Mouse (Mus musculus) midbrain, embryonic 13.5 days (tissue): ENCODE measurements around the gene Il1rl1. TPM values are rescaled to one million over a fixed set of nuclear protein-coding genes. Genes with fewer than 3 reads are reported as not detected.

Experiments
- ATAC-seq: fragments of 200-750 bp; cut with Nextera tagmentation; 2 replicates; pipeline ENCODE4 v1.8.0; 2017; ENCODE audit warnings: mild to moderate bottlenecking, moderate TSS enrichment, moderate library complexity
- H3K27ac ChIP-seq: fragments of 300-500 bp; sonication (generic); 2 replicates; pipeline ENCODE4 v1.5.1; 2015; ENCODE audit warnings: inconsistent platforms, mild to moderate bottlenecking, moderate library complexity
- H3K27me3 ChIP-seq: fragments of 300-500 bp; sonication (generic); 2 replicates; pipeline ENCODE4 v1.6.1; 2015; ENCODE audit warnings: mild to moderate bottlenecking, inconsistent platforms
- H3K36me3 ChIP-seq: fragments of 300-500 bp; sonication (generic); 2 replicates; pipeline ENCODE4 v1.6.1; 2015; ENCODE audit warnings: mild to moderate bottlenecking, inconsistent platforms
- H3K4me1 ChIP-seq: fragments of 300-500 bp; sonication (generic); replicated peaks from 2 replicates; pipeline ENCODE4 v1.6.1; 2015; ENCODE audit warnings: inconsistent platforms
- H3K4me2 ChIP-seq: fragments of 300-500 bp; sonication (generic); replicated peaks from 2 replicates; pipeline ENCODE4 v1.6.1; 2015; ENCODE audit warnings: moderate library complexity, mild to moderate bottlenecking, inconsistent platforms
- H3K4me3 ChIP-seq: fragments of 300-500 bp; sonication (generic); replicated peaks from 2 replicates; pipeline ENCODE4 v1.5.1; 2015; ENCODE audit warnings: mild to moderate bottlenecking, inconsistent platforms
- H3K9ac ChIP-seq: fragments of 300-500 bp; sonication (generic); replicated peaks from 2 replicates; pipeline ENCODE4 v1.6.1; 2015; ENCODE audit warnings: mild to moderate bottlenecking, inconsistent platforms
- H3K9me3 ChIP-seq: fragments of 300-500 bp; sonication (generic); 2 replicates; pipeline ENCODE4 v1.6.1; 2016; ENCODE audit warnings: mild to moderate bottlenecking, inconsistent platforms
- WGBS: fragments of 180-500 bp; shearing (Covaris S2); methylation state at CpG from one replicate; pipeline ENCODE4 v1.1.7; 2015; 5-methylcytosine and 5-hydroxymethylcytosine counted together
- polyA plus RNA-seq: library from polyadenylated mRNA; unstranded; fragments of >200 nt; fragmentation: Nextera tagmentation; extraction: Ambion mirVana; gene quantifications from 2 replicates; pipeline ENCODE4 v1.2.1, GENCODE M21; 2015

The Il1rl1 gene
- polyA plus RNA-seq, 1 experiment from 2014 or later, result 0.08 TPM

DNA sequence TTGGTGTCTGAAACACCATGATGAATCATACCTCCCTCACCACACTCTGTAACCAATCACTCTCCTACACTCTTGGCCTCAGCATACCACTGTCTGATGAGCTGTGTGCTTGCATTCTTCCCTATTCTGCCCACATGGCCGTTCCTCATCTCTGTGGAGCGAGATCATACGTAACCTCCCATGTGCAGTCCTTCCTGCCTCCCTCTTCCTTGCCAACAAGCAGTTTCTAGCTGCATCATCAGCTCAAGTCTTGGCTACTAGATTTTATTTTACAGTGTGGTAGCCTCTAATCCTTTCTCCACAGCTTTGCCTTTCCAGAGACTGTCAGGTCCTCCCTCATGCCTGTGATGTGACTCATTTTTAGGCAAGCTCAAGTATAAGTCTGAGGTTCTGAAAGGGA is 15.4 kb downstream of the Il1rl1 start:
- Histone ChIP-seq H3K9ac (no peak overlapping the region), H3K27me3 (no peaks in the 10 kb centered on the region), H3K9me3 (no peaks in the 10 kb centered on the region), H3K4me1 (no peaks in the 10 kb centered on the region), H3K27ac (no peak overlapping the region), H3K4me2 (no peak overlapping the region), H3K36me3 (no peaks in the 10 kb centered on the region), H3K4me3 (no peak overlapping the region)
- WGBS, result 87% methylated on average over 3 of the region's 3 CpGs
- no peak for ATAC-seq

DNA sequence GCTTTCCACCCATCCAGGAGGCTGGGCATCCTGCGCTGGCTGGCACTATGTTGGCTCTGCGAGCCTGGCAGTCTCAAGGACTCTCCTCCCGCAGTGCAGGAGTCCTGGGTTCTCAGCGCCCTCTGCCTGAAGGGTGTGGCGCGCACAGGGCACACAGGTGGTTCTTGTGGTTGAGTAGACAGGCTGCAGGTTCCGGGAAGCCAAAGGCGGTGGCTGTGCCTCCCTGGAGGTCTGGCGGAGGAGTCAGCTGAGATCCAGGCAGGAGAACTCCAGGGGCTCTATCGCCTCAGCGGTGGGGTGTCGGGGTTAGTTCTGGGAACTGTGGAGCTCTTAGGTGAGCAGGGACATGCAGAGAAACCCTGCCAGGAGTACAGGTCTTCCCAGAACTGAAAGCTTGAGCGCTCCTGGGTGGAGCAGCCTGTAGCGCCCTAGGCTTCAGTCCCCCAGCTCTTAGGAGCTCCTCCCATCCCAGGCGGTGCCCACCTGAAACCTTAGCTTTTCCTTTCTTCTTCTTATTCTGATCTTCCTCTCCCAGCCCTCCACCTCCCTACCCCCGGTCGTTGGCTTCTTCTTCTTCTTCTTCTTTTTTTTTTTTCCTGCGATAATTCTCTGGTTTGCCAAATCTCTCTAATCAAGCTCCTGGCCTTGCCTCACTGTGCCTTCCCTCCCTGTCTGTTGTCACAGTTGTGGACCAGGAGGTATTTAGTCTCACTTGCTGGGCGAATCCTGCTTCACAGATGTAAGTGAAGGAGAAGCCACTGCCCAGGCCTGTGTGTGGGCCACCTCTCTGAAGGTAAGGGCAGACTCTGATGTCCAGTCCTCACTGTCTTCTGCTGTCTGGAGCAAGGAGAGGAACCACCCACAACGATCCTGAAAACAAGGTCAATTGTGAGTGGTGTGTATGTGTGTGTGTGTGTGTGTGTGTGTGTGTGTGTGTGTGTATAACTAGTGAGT is 36.4 kb downstream of the Il1rl1 start, which contains the start of gene Il18r1:
Gene Il18r1, plus strand, starts transcription at position 76 of the 954 bp plus-strand sequence.
- no peaks in the 10 kb centered on the region for H3K27me3 ChIP-seq
- no peaks in the 10 kb centered on the region for H3K4me1 ChIP-seq
- H3K9me3 ChIP-seq, result no peaks in the 10 kb centered on the region
- H3K4me2 ChIP-seq, result no peak within 1 kb of the TSS
- no peak within 1 kb of the TSS for H3K9ac ChIP-seq
- H3K4me3 ChIP-seq, result no peak within 1 kb of the TSS
- H3K27ac ChIP-seq, result no peak within 1 kb of the TSS
- ATAC-seq, result no peak
- 42% methylated on average over 20 of the region's 20 CpGs for WGBS
- no peaks in the 10 kb centered on the region for H3K36me3 ChIP-seq

DNA sequence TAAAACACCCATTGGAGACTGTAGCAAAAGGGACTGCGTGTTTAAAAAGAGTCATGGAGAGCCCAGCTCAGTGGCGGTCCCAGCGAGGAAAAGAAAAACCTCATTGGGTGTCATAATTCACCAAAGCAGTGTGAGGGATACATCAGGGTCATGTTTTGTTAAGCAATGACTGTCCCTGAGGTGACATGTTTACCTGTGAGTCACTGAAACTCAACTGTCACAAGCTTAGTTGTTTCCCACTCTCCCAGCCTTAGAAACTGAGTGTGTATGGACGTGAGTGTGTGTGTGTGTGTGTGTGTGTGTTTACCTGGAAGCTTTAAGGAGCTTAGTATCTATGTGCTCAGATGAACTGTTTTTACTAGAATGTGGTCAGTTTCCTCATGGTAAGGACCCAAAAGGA is 37.9 kb downstream of the Il1rl1 start:
- H3K4me1 ChIP-seq, result no peaks in the 10 kb centered on the region
- WGBS, result 92% methylated on average over 4 of the region's 4 CpGs

DNA sequence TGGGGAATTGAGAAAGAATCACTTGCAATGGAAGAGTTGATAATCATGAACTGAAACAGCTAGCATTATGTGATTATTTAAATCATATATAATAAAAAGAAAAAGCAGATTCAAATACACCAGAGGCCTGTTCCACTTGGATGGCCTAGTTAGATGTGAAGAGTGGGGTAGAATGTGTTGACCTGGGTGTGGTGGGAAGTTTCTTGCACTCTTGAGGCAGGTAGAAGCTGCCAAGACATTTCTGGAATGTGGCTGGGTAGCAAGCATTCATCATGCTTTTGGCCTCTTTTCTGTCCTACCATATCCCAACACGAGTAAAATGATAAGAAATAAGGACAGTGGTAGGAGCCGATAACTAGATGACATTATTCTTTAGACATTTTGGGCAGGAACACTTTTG is 39.4 kb downstream of the Il1rl1 start:
- no peaks in the 10 kb centered on the region for H3K36me3 ChIP-seq
- H3K27ac ChIP-seq, result no peak overlapping the region
- no peaks in the 10 kb centered on the region for H3K4me1 ChIP-seq
- H3K27me3 ChIP-seq, result no peaks in the 10 kb centered on the region
- no peak overlapping the region for H3K4me2 ChIP-seq
- no peak overlapping the region for H3K4me3 ChIP-seq
- no peak overlapping the region for H3K9ac ChIP-seq
- H3K9me3 ChIP-seq, result no peaks in the 10 kb centered on the region
- no peak for ATAC-seq
- 89% methylated on average over 2 of the region's 2 CpGs for WGBS

More for the DNA sequence above, 37.9 kb downstream of the Il1rl1 start:
- no peak overlapping the region for H3K4me3 ChIP-seq
- H3K9me3 ChIP-seq, result no peaks in the 10 kb centered on the region
- no peaks in the 10 kb centered on the region for H3K36me3 ChIP-seq
- no peaks in the 10 kb centered on the region for H3K27me3 ChIP-seq
- no peak overlapping the region for H3K9ac ChIP-seq
- H3K27ac ChIP-seq, result no peak overlapping the region
- no peak for ATAC-seq
- H3K4me2 ChIP-seq, result no peak overlapping the region

DNA sequence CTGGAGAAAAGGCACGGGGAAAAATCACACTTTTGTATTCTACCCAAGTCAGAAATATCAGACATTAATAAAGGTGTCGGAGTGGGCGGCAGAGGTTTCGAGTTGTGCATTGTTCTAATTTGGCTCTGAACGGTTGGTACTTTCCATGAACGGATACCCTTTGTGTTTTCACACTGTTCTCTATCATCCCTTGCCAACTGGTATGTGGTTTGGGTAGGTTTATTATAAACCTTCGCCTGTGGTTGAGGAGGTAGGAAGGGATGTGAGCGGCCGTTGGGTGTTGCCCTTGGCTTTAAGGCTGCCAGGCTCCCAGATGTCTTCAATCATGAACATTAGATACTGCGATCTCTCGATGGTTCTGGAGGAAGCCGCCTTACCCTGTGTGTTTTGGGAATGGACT is 40.5 kb downstream of the Il1rl1 start:
- H3K27ac ChIP-seq, result no peak overlapping the region
- H3K4me2 ChIP-seq, result no peak overlapping the region
- no peaks in the 10 kb centered on the region for H3K36me3 ChIP-seq
- 94% methylated on average over 12 of the region's 12 CpGs for WGBS
- no peaks in the 10 kb centered on the region for H3K9me3 ChIP-seq
- H3K9ac ChIP-seq, result no peak overlapping the region
- H3K4me3 ChIP-seq, result no peak overlapping the region
- no peaks in the 10 kb centered on the region for H3K27me3 ChIP-seq
- no peak for ATAC-seq
- no peaks in the 10 kb centered on the region for H3K4me1 ChIP-seq

DNA sequence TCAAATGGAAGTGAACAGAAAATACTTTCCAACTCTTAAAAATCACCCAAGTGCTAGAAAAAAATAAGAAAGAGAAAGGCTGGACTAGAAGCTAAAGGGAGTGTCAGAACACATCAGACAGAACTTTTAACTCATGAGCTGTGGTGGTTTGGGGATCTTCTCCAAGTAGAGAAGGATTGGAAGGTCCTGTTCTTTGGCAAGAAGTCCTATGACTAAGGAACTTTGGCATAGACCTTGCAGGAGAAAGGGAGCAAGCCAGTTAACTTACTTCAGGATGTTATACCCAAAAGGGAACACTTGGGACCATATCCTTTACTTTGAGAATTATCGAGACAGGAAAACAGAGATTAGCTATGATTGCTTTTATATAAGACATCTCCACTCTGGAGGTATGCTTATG is 43.0 kb downstream of the Il1rl1 start:
- Histone ChIP-seq H3K9ac (no peak overlapping the region), H3K4me3 (no peak overlapping the region), H3K4me1 (no peaks in the 10 kb centered on the region), H3K27me3 (no peaks in the 10 kb centered on the region), H3K36me3 (no peaks in the 10 kb centered on the region), H3K27ac (no peak overlapping the region), H3K4me2 (no peak overlapping the region), H3K9me3 (no peaks in the 10 kb centered on the region)
- 98% methylated on average over 1 of the region's 1 CpGs for WGBS
- no peak for ATAC-seq

DNA sequence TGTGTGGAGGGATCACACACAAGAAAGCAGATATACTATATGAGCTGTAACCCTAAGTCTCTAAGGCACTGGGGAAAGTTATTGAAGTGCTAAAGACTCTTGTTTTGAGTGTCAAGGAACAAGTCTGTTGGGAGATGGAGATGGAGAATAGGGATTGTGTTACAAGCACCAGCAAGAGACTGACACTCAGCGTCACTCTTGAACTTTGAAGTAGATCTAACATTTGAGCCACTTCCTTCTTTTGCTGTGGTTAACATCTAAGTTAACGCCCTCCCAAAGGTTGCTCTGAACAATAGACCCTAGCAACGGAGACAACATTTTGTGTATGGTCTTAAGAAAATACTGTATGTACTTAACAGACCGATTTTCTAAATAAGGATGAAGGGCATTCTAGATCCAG is 44.3 kb downstream of the Il1rl1 start:
- H3K27me3 ChIP-seq, result no peaks in the 10 kb centered on the region
- no peak overlapping the region for H3K4me3 ChIP-seq
- no peaks in the 10 kb centered on the region for H3K4me1 ChIP-seq
- no peaks in the 10 kb centered on the region for H3K9me3 ChIP-seq
- ATAC-seq, result no peak
- no peak overlapping the region for H3K4me2 ChIP-seq
- no peaks in the 10 kb centered on the region for H3K36me3 ChIP-seq
- H3K27ac ChIP-seq, result no peak overlapping the region
- WGBS, result 86% methylated on average over 4 of the region's 4 CpGs
- no peak overlapping the region for H3K9ac ChIP-seq

DNA sequence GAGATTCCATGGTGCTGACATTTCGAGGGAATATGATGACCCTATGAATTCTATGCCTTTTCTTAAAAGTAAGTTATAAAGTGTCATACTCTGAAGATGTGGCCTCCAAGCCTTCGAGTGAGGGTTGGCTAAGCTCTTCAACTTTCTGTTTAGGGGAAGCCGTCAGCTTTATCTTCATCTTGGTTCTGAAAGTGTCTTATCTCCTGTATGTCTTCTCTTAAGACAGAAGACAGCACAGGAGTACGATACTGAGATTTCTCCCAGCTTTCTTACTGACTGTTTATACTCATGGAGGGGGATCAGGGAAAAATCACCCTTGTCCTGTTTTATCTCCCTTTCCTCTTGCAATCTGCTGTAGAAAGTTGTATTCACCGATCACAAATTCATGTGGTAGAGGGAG is 45.0 kb downstream of the Il1rl1 start:
- Histone ChIP-seq H3K4me1 (no peaks in the 10 kb centered on the region), H3K9me3 (no peaks in the 10 kb centered on the region), H3K36me3 (no peaks in the 10 kb centered on the region), H3K4me3 (no peak overlapping the region), H3K27ac (no peak overlapping the region), H3K9ac (no peak overlapping the region), H3K27me3 (no peaks in the 10 kb centered on the region), H3K4me2 (no peak overlapping the region)
- 92% methylated on average over 5 of the region's 5 CpGs for WGBS
- ATAC-seq, result no peak

DNA sequence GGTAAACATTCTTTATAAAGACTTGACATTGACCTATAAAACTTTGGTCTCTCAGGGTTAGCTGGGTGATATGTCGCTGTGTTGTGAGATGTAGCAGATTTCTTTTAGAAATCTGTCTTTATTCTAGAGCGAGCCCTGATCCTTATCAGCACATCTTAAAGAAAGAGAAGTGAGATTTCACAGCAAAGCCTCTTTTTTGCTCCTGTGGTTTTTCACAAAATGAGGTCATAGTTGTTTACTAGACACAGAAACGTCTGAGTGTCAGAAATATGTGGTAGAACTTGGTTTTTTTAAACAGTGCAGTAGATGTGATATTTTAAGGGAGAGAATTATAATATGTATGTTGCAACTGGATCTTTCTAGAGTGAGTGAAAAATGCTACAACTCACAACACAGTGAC is 46.3 kb downstream of the Il1rl1 start:
- 83% methylated on average over 3 of the region's 3 CpGs for WGBS
- no peak for ATAC-seq
- Histone ChIP-seq H3K4me2 (no peak overlapping the region), H3K27me3 (no peaks in the 10 kb centered on the region), H3K4me3 (no peak overlapping the region), H3K27ac (no peak overlapping the region), H3K9me3 (no peaks in the 10 kb centered on the region), H3K9ac (no peak overlapping the region), H3K36me3 (no peaks in the 10 kb centered on the region), H3K4me1 (no peaks in the 10 kb centered on the region)

DNA sequence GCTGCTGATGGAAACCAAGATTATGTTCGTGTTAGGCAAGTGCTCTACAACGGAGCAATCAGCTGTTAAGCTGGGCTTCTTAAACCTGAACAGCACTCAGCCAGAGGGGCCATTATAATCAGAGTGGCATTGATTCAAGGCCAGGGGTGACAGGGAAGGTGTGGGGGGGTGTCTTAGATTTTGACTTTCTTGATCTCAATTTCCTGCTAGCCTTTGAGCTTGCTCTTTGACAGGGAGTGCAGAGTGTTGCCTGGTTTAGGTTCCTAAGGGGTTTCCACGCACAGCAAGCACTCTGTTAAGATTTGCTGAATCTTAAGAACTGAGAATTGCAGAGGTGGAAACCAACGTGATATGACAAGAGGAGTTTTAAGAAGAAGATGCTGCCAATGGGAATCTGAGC is 47.4 kb downstream of the Il1rl1 start:
- H3K4me2 ChIP-seq, result no peak overlapping the region
- H3K9ac ChIP-seq, result no peak overlapping the region
- H3K27me3 ChIP-seq, result no peaks in the 10 kb centered on the region
- WGBS, result 78% methylated on average over 4 of the region's 4 CpGs
- H3K27ac ChIP-seq, result no peak overlapping the region
- H3K4me3 ChIP-seq, result no peak overlapping the region
- H3K36me3 ChIP-seq, result no peaks in the 10 kb centered on the region
- no peaks in the 10 kb centered on the region for H3K4me1 ChIP-seq
- ATAC-seq, result no peak
- H3K9me3 ChIP-seq, result no peaks in the 10 kb centered on the region

DNA sequence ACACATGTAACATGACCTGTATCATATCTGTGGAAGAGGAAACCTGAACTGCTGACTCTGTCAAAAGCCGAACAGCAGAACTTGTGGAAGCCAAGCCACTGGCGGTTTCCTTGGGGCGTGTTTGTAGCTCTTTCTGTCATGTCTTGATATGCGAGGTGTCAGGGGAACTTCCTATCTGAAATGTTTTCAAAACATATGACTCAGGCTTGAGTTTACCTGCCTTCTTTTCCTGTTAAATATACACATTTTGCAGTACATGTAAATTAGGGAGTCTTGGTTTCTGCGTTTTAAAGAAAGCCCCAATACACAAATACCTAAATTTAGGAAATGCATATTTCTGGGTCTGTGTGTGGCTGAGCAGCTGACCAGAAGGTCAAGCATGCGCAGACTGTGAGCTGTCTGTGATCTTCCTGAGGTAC is 50.1 kb downstream of the Il1rl1 start:
- Histone ChIP-seq H3K4me1 (no peaks in the 10 kb centered on the region), H3K36me3 (no peaks in the 10 kb centered on the region), H3K4me3 (no peak overlapping the region), H3K27me3 (no peaks in the 10 kb centered on the region), H3K4me2 (no peak overlapping the region), H3K9me3 (no peaks in the 10 kb centered on the region), H3K9ac (no peak overlapping the region), H3K27ac (no peak overlapping the region)
- 91% methylated on average over 6 of the region's 6 CpGs for WGBS
- no peak for ATAC-seq

DNA sequence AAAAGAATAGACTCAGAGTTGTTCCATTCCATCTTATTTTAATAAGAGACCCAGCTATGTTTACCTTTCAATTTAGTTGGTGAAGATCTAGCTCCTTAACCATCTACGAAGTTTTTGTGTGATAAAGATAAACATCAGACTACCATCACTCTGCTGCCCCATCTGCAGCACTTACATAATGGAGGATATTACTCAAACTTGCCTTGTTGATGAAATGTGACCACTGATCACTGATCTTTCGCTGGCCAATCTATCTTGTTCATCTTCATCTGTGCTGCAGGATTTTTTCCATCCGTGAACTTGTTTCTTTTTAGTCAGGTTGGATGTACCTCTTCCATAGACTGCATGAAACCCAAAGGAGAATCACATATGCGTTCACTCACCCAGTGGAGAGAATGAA is 65.2 kb downstream of the Il1rl1 start:
- 92% methylated on average over 4 of the region's 4 CpGs for WGBS
- ATAC-seq, result no peak
- H3K4me3 ChIP-seq, result no peak overlapping the region
- no peak overlapping the region for H3K9ac ChIP-seq
- H3K27ac ChIP-seq, result no peak overlapping the region
- H3K4me1 ChIP-seq, result no peaks in the 10 kb centered on the region
- H3K4me2 ChIP-seq, result no peak overlapping the region
- H3K27me3 ChIP-seq, result no peaks in the 10 kb centered on the region
- no peaks in the 10 kb centered on the region for H3K36me3 ChIP-seq
- no peaks in the 10 kb centered on the region for H3K9me3 ChIP-seq

DNA sequence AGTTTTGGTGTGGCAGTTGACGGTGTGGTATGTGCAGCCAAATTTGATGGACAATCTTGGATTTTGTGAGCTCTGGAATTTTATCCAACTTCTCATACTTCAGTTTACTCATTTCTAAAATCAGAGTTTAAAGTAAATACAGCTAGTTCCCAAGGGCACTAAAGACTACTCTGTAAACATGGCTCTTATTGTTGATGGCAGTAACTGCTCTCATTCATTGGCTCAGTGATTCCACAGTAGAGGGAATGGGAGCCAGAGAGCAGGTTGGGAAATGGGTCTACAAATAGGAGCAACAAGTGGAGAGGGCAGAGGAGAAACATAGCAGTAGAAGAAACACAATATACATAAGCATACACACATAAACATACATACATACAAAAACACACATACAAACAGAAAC is 70.3 kb downstream of the Il1rl1 start:
- Histone ChIP-seq H3K9me3 (no peaks in the 10 kb centered on the region), H3K27ac (no peak overlapping the region), H3K4me3 (no peak overlapping the region), H3K4me2 (no peak overlapping the region), H3K4me1 (no peaks in the 10 kb centered on the region), H3K27me3 (no peaks in the 10 kb centered on the region), H3K36me3 (no peaks in the 10 kb centered on the region), H3K9ac (no peak overlapping the region)
- WGBS, result 94% methylated on average over 1 of the region's 1 CpGs
- no peak for ATAC-seq
